In genomic region chr2:174058316-174058939, GRCm38 (mm10) we compare ENCODE assay signal across 10 mouse cellular contexts. TPM values are rescaled to one million over a fixed set of nuclear protein-coding genes. Genes with fewer than 3 reads are reported as not detected.
A peak's percentile ranks its signal among the peaks of the same experiment; 100 is the strongest.
DNase-seq lines count a peak whose midpoint lies in the region; ATAC-seq and TF ChIP-seq lines count a peak whose summit lies in the region.
"Had no signal": no experiment of that assay in that cellular context is flagged by ENCODE, and none has a peak within 500 bp of the region (broad histone marks: within the 10 kb centered on the region; RNA-seq: fewer than 3 reads in every experiment).

No protein-coding gene starts in this region.

- DNase-seq in heart, postnatal 0 days (ENCODE audit: low spot score) = peak; percentile 41
- no peak for DNase-seq in heart, adult 8-10 months (ENCODE audit: low spot score)
- DNase-seq in embryonic facial prominence, embryonic 14.5 days (ENCODE audit: low spot score) = peak; percentile 93
- peak; percentile 46 for DNase-seq in heart, postnatal 4 days
- DNase-seq in thymus, postnatal 10 days (ENCODE audit: low spot score in 2 of 2) = no peak
- DNase-seq: cerebellum, postnatal 36 days; lung, adult 2 months had no signal

- WGBS in heart, postnatal 0 days = 60% methylated on average over 8 of the region's 8 CpGs
- 49% methylated on average over 8 of the region's 8 CpGs for WGBS in embryonic facial prominence, embryonic 14.5 days
- 58% methylated on average over 8 of the region's 8 CpGs for WGBS in limb, embryonic 13.5 days

- no peak overlapping the region for H3K9ac ChIP-seq in heart, postnatal 0 days (replicated peaks; ENCODE audit: low read depth, low read length)
- no peak overlapping the region for H3K9ac ChIP-seq in embryonic facial prominence, embryonic 14.5 days (ENCODE audit: low read depth, low read length)
- H3K9ac ChIP-seq in limb, embryonic 13.5 days = no peak overlapping the region
- H3K9ac ChIP-seq: neural tube, embryonic 13.5 days had no signal

- no peak for TF ChIP-seq CTCF in heart, postnatal 0 days (IDR thresholded peaks at IDR 0.05; ENCODE audit: low read depth)

- no peak overlapping the region for H3K4me3 ChIP-seq in heart, postnatal 0 days (ENCODE audit: low read depth, low read length)
- no peak overlapping the region for H3K4me3 ChIP-seq in embryonic facial prominence, embryonic 14.5 days (ENCODE audit: low read depth, low read length)
- no peak overlapping the region for H3K4me3 ChIP-seq in limb, embryonic 13.5 days
- H3K4me3 ChIP-seq: neural tube, embryonic 13.5 days had no signal

- H3K36me3 ChIP-seq in heart, postnatal 0 days (replicated peaks; ENCODE audit: control insufficient read depth, insufficient read depth, low read length) = no peaks in the 10 kb centered on the region
- no peaks in the 10 kb centered on the region for H3K36me3 ChIP-seq in embryonic facial prominence, embryonic 14.5 days (ENCODE audit: control insufficient read depth, insufficient read depth, low read length)
- H3K36me3 ChIP-seq in limb, embryonic 13.5 days = no peaks in the 10 kb centered on the region
- H3K36me3 ChIP-seq: neural tube, embryonic 13.5 days had no signal

- H3K27me3 ChIP-seq in heart, postnatal 0 days (ENCODE audit: control insufficient read depth, insufficient read depth, low read length) = no peaks in the 10 kb centered on the region
- no peaks in the 10 kb centered on the region for H3K27me3 ChIP-seq in embryonic facial prominence, embryonic 14.5 days (replicated peaks; ENCODE audit: control insufficient read depth, insufficient read depth, low read length)
- no peaks in the 10 kb centered on the region for H3K27me3 ChIP-seq in limb, embryonic 13.5 days
- H3K27me3 ChIP-seq: neural tube, embryonic 13.5 days had no signal

- no peak overlapping the region for H3K4me2 ChIP-seq in heart, postnatal 0 days (ENCODE audit: low read depth, low read length)
- H3K4me2 ChIP-seq in embryonic facial prominence, embryonic 14.5 days (ENCODE audit: low read depth, low read length) = no peak overlapping the region
- H3K4me2 ChIP-seq in limb, embryonic 13.5 days (replicated peaks) = no peak overlapping the region
- H3K4me2 ChIP-seq: neural tube, embryonic 13.5 days had no signal

- H3K27ac ChIP-seq in heart, postnatal 0 days (ENCODE audit: low read depth) = no peak overlapping the region
- H3K27ac ChIP-seq in embryonic facial prominence, embryonic 14.5 days (replicated peaks; ENCODE audit: low read depth, low read length) = peak overlapping the region; percentile 70
- H3K27ac ChIP-seq in limb, embryonic 13.5 days = peak overlapping the region; percentile 77
- H3K27ac ChIP-seq: neural tube, embryonic 13.5 days had no signal

- no peak for TF ChIP-seq EP300 in heart, postnatal 0 days (IDR thresholded peaks at IDR 0.05; ENCODE audit: low read depth)

- no peaks in the 10 kb centered on the region; the same call in 1 of the 2 replicates for H3K4me1 ChIP-seq in heart, postnatal 0 days (ENCODE audit: control insufficient read depth, insufficient read depth)
- peaks cover 17% of the 10 kb centered on the region for H3K4me1 ChIP-seq in embryonic facial prominence, embryonic 14.5 days (ENCODE audit: control insufficient read depth, insufficient read depth, low read length)
- peaks cover 29% of the 10 kb centered on the region for H3K4me1 ChIP-seq in limb, embryonic 13.5 days

- peak; percentile 55 for ATAC-seq in heart, postnatal 0 days (ENCODE audit: insufficient read depth, low read depth)
- ATAC-seq in embryonic facial prominence, embryonic 14.5 days (ENCODE audit: low read depth) = peak; percentile 88
- ATAC-seq in limb, embryonic 13.5 days (ENCODE audit: low FRiP score, low read depth) = peak; percentile 80
- no peak for ATAC-seq in cerebellum, adult (ENCODE audit: insufficient number of reproducible peaks, low FRiP score, low TSS enrichment)

- no peaks in the 10 kb centered on the region for H3K9me3 ChIP-seq in heart, postnatal 0 days (replicated peaks; ENCODE audit: control insufficient read depth, low read length)
- no peaks in the 10 kb centered on the region for H3K9me3 ChIP-seq in embryonic facial prominence, embryonic 14.5 days (ENCODE audit: control insufficient read depth, low read length)
- no peaks in the 10 kb centered on the region for H3K9me3 ChIP-seq in limb, embryonic 13.5 days
- H3K9me3 ChIP-seq: neural tube, embryonic 13.5 days had no signal

RNA-seq across cellular contexts. Expression of gene Stx16, which starts 17.7 kb away (rescaled TPM):
- 13.7 and 19.8 TPM in 2 replicates for total RNA-seq in heart, postnatal 0 days (2014; rRNA removed; ENCODE audit: low replicate concordance)
- polyA plus RNA-seq in heart, postnatal 0 days (2015; fragmentation: Nextera tagmentation; extraction: Ambion mirVana) = 5.9 and 6.9 TPM in 2 replicates
- total RNA-seq in heart, adult 8-10 months (2022) = 10 to 100 TPM; 17.0 to 21.3 (median 18.8) TPM
- polyA plus RNA-seq in embryonic facial prominence, embryonic 14.5 days (2014; fragmentation: Nextera tagmentation; extraction: Ambion mirVana) = 9.7 and 10.8 TPM in 2 replicates
- total RNA-seq in heart, postnatal 4 days (2021) = 10 to 100 TPM; 37.5 to 38.3 TPM
- 13.4 and 15.0 TPM in 2 replicates for polyA plus RNA-seq in limb, embryonic 13.5 days (2015; fragmentation: Nextera tagmentation; extraction: Ambion mirVana)

RNA-seq across cellular contexts. Expression of gene Npepl1, which starts 51.7 kb away (rescaled TPM):
- total RNA-seq in heart, postnatal 0 days (2014; rRNA removed; ENCODE audit: low replicate concordance) = 53.8 and 66.0 TPM in 2 replicates
- 39.0 and 41.5 TPM in 2 replicates for polyA plus RNA-seq in heart, postnatal 0 days (2015; fragmentation: Nextera tagmentation; extraction: Ambion mirVana)
- total RNA-seq in heart, adult 8-10 months (2022) = 10 to 100 TPM; 75.9 to 81.5 (median 77.7) TPM
- polyA plus RNA-seq in embryonic facial prominence, embryonic 14.5 days (2014; fragmentation: Nextera tagmentation; extraction: Ambion mirVana) = 79.9 and 80.6 TPM in 2 replicates
- 10 to 100 TPM; 64.1 to 65.0 TPM for total RNA-seq in heart, postnatal 4 days (2021)
- 61.9 and 63.4 TPM in 2 replicates for polyA plus RNA-seq in limb, embryonic 13.5 days (2015; fragmentation: Nextera tagmentation; extraction: Ambion mirVana)

Comparison
In these comparisons a context has a peak if more than half of its experiments do, and no peak if none do; other contexts are left out.
1. DNase-seq: peak in heart, postnatal 0 days (single experiment), embryonic facial prominence, embryonic 14.5 days (single experiment) and heart, postnatal 4 days (single experiment); none in heart, adult 8-10 months (single experiment) and thymus, postnatal 10 days (0 of 2).